Mouse (Mus musculus): ENCODE data around the gene Gk5. TPM values are rescaled to one million over a fixed set of nuclear protein-coding genes. Genes with fewer than 3 reads are reported as not detected.

Gk5 gene
- total and polyA plus RNA-seq, 2 experiments from 2014 or later = 2.1 to 3.7 TPM

DNA sequence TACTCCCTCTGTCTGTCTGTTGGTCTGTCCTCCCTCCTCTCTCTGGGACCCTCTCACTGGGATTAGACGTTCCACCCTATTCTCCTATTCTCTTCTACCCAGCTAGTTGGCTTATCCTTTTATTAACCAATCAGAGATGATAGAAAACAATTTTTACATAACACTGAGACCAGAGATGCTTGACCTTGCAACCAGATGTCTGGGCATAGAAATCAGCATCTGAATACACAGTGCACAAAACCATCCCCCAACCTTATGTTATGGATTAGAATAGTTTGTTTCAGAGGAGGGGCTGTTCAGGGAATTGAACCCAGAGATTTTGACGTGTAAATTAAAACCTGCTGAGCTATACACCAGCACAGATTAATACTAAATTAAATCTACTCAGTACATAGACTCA lies 111.1 kb downstream of the Gk5 start:
- H3K4me1 ChIP-seq (ENCODE audit: insufficient read depth, low read length) = no peaks in the 10 kb centered on the region
- no peak overlapping the region for H3K4me3 ChIP-seq (ENCODE audit: low read length)
- WGBS = 32% methylated on average over 2 of the region's 2 CpGs
- H3K27me3 ChIP-seq (ENCODE audit: insufficient read depth, low read length) = no peaks in the 10 kb centered on the region
- H3K9ac ChIP-seq (replicated peaks; ENCODE audit: low read length) = no peak overlapping the region
- no peak for TF ChIP-seq CTCF (IDR thresholded peaks at IDR 0.05; ENCODE audit: low read depth)
- H3K4me2 ChIP-seq (ENCODE audit: low read depth, low read length) = no peak overlapping the region
- no peak for ATAC-seq
- H3K9me3 ChIP-seq (ENCODE audit: low read length) = no peaks in the 10 kb centered on the region
- no peak for DNase-seq (ENCODE audit: low spot score)
- H3K27ac ChIP-seq = no peak overlapping the region
- H3K36me3 ChIP-seq (ENCODE audit: insufficient read depth, low read length) = no peaks in the 10 kb centered on the region

Other genes with a start within 250 kb of the Gk5 start
- 14.3 and 15.7 TPM in 2 replicates for gene Xrn1, start 164.6 kb upstream of the Gk5 start, total RNA-seq (2014; rRNA removed)
- 14.8 and 15.8 TPM in 2 replicates for gene Xrn1, start 164.6 kb upstream of the Gk5 start, polyA plus RNA-seq (2015; fragmentation: Nextera tagmentation; extraction: Ambion mirVana)
- gene Tfdp2, start 76.9 kb downstream of the Gk5 start, total RNA-seq (2014; rRNA removed) = 15.6 and 32.1 TPM in 2 replicates
- 19.6 and 21.1 TPM in 2 replicates for gene Tfdp2, start 76.9 kb downstream of the Gk5 start, polyA plus RNA-seq (2015; fragmentation: Nextera tagmentation; extraction: Ambion mirVana)
- gene Atp1b3, start 245.1 kb downstream of the Gk5 start, total RNA-seq (2014; rRNA removed) = 74.0 and 78.5 TPM in 2 replicates
- gene Atp1b3, start 245.1 kb downstream of the Gk5 start, polyA plus RNA-seq (2015; fragmentation: Nextera tagmentation; extraction: Ambion mirVana) = 220 and 221 TPM in 2 replicates

All from hindbrain, postnatal 0 days (tissue).